Mouse (Mus musculus): ENCODE data around the gene Hspbap1. TPM values are rescaled to one million over a fixed set of nuclear protein-coding genes. Genes with fewer than 3 reads are reported as not detected.

Hspbap1 gene
- polyA plus RNA-seq, 1 experiment from 2014 or later: 18.5 TPM

DNA sequence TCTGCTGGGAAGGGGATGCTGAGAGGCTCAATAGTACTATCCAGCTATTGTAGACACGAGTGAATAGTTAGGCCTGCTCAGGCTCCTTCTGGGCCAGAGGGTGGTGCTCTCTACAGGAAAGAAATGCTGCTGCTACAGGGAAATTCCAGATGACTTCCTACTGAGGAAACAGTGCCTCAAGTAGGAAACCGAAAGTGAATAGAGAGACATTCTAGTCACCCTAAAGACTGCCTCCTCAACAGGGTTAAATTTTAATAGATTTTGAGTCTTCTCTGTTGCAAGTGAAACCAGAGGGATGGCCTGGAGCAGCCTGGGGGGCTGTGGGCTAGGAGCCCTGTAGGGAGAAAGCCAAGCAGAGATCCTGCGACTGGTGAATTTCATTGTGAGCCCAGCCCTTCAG, 99.0 kb downstream of the Hspbap1 start:
- no peak for ATAC-seq (ENCODE audit: low FRiP score, low TSS enrichment)
- Histone ChIP-seq H3K27ac (ENCODE audit: low read depth, low read length) (no peak overlapping the region), H3K4me1 (ENCODE audit: control insufficient read depth, insufficient read depth, low read length) (no peaks in the 10 kb centered on the region), H3K4me3 (ENCODE audit: low read length) (no peak overlapping the region), H3K27me3 (ENCODE audit: control insufficient read depth, insufficient read depth, low read length) (peaks cover 26% of the 10 kb centered on the region), H3K4me2 (replicated peaks; ENCODE audit: low read depth, low read length) (0 out of 2 replicates have a peak overlapping the region, but pooled peaks have one; percentile 8), H3K9me3 (ENCODE audit: control insufficient read depth, low read length) (no peaks in the 10 kb centered on the region), H3K36me3 (ENCODE audit: control insufficient read depth, insufficient read depth, low read length) (no peaks in the 10 kb centered on the region), H3K9ac (ENCODE audit: low read depth, low read length) (no peak overlapping the region)
- 39% methylated on average over 3 of the region's 3 CpGs for WGBS

DNA sequence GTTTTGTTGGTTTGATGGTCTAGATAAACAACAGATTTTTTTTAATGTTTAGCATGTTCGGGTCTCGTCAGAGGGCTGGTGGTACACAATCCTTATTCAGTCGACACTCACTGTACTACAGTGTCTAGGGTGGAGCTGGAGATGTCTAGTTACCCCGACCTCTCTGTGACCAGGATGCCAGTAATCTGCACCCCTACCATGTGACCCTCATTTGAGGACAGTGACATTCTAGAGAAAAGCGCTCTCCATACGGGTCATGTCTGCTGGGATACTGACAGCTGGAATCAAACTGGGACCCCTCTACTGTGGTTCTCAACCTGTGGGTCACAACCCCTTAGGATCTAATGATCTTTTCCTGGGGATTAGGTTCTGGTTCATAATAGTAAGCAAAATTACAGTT, 99.5 kb downstream of the Hspbap1 start:
- Histone ChIP-seq H3K27ac (ENCODE audit: low read depth, low read length) (no peak overlapping the region), H3K9ac (ENCODE audit: low read depth, low read length) (no peak overlapping the region), H3K4me3 (ENCODE audit: low read length) (no peak overlapping the region), H3K9me3 (ENCODE audit: control insufficient read depth, low read length) (no peaks in the 10 kb centered on the region), H3K4me2 (replicated peaks; ENCODE audit: low read depth, low read length) (peak overlapping the region; percentile 8; the same call in 1 of the 2 replicates), H3K4me1 (ENCODE audit: control insufficient read depth, insufficient read depth, low read length) (no peaks in the 10 kb centered on the region), H3K27me3 (ENCODE audit: control insufficient read depth, insufficient read depth, low read length) (peaks cover 26% of the 10 kb centered on the region), H3K36me3 (ENCODE audit: control insufficient read depth, insufficient read depth, low read length) (no peaks in the 10 kb centered on the region)
- ATAC-seq (ENCODE audit: low FRiP score, low TSS enrichment): no peak
- 74% methylated on average over 6 of the region's 6 CpGs for WGBS

DNA sequence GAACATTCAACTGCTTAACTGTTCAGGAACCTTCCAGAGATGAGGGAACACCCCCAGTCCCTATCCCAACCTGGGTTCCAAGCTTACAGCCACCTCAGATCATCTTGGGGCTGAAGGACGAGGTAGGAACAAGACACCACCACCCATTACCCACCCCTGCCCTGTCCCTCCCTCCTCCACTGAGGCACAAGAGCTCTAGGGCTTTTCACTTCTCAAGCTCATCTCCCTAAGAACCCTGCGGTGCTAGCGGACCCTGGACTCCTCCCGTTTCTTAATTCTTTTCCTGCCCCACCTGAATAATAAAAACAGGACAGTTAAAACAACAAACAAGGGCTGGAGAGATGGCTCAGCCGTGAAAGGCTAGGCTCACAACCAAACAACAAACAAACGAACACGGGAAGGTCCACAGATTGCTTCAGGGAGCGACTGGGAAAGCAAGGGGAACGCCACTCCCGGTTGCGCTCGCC, 100.4 kb downstream of the Hspbap1 start:
- Histone ChIP-seq H3K27ac (ENCODE audit: low read depth, low read length) (no peak overlapping the region), H3K4me2 (replicated peaks; ENCODE audit: low read depth, low read length) (peak overlapping the region; percentile 97), H3K4me1 (ENCODE audit: control insufficient read depth, insufficient read depth, low read length) (no peaks in the 10 kb centered on the region), H3K9ac (ENCODE audit: low read depth, low read length) (peak overlapping the region; percentile 65), H3K9me3 (ENCODE audit: control insufficient read depth, low read length) (no peaks in the 10 kb centered on the region), H3K27me3 (ENCODE audit: control insufficient read depth, insufficient read depth, low read length) (peaks cover 26% of the 10 kb centered on the region), H3K36me3 (ENCODE audit: control insufficient read depth, insufficient read depth, low read length) (no peaks in the 10 kb centered on the region), H3K4me3 (ENCODE audit: low read length) (peak overlapping the region; percentile 71)
- peak; percentile 25; the same call in 1 of the 2 replicates for ATAC-seq (ENCODE audit: low FRiP score, low TSS enrichment)
- 3% methylated on average over 12 of the region's 12 CpGs for WGBS

DNA sequence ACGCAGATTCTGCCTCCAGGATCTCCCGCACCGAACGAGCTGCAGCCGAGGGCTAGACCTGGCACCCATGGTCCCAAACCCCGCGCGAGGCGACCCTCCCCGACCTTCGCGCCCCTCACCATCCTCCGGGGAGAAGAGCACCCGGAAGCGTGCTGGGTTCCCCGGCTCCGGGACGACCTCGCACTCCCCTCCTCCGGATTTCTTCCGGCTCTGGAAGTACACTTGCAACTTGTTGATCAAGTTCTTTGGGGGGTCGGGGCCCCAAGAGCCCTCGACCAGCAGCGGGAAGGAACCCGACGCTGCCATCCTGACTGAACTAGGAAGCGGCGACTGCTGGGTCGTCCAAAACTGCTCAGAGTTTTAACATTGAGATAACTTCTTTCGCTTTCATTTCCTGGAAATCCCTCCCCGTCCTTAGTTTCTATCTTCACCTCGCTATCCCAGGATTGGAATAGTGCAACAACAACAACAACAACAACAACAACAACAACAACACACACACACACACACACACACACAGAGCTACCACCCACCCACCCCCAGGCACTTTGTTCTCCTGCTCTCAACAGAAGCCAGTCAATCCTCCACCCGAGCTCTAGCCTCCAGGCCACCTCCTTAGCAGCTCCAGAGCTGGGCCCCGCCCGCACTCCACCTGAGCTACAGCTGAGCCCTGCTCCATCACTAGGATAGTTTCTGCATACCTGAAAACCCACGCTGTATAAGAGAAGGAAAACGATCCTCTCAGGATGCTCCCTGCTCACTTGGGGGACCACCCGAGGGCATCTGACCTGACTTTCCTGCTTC, 101.1 kb downstream of the Hspbap1 start, which contains the start of gene Parp14:
Gene Parp14 (minus strand): TSS at position 497 of the 804 bp plus-strand sequence.
- Histone ChIP-seq H3K27ac (ENCODE audit: low read depth, low read length) (no peak within 1 kb of the TSS), H3K4me3 (ENCODE audit: low read length) (peak within 1 kb of the TSS; percentile 71), H3K4me1 (ENCODE audit: control insufficient read depth, insufficient read depth, low read length) (no peaks in the 10 kb centered on the region), H3K4me2 (replicated peaks; ENCODE audit: low read depth, low read length) (peak within 1 kb of the TSS; percentile 97), H3K9me3 (ENCODE audit: control insufficient read depth, low read length) (no peaks in the 10 kb centered on the region), H3K36me3 (ENCODE audit: control insufficient read depth, insufficient read depth, low read length) (no peaks in the 10 kb centered on the region), H3K27me3 (ENCODE audit: control insufficient read depth, insufficient read depth, low read length) (peaks cover 26% of the 10 kb centered on the region), H3K9ac (ENCODE audit: low read depth, low read length) (peak within 1 kb of the TSS; percentile 65)
- under 1% methylated on average over 38 of the region's 38 CpGs for WGBS
- ATAC-seq (ENCODE audit: low FRiP score, low TSS enrichment): peak; percentile 63; the same call in 1 of the 2 replicates

DNA sequence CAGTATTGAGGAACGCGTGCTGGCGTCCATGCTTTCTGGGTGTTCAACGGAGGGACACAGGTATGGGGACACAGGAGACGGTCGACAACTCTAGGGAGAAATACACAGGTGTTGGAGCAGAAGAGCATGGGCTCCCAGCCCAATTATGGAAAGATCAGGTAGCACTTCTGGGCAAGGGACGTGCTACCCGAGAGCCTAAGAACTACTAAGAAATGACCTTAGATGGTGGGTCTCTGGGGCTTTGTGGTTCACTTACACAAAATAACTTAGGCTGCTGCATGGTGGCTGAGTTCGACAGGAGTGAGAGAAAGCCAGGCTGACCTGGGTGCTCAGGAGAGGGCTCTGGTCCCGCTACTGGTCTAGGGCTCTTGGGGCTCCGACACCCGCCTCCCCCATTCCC, 101.7 kb downstream of the Hspbap1 start:
- no peaks in the 10 kb centered on the region for H3K36me3 ChIP-seq (ENCODE audit: control insufficient read depth, insufficient read depth, low read length)
- no peak overlapping the region for H3K27ac ChIP-seq (ENCODE audit: low read depth, low read length)
- WGBS: 21% methylated on average over 12 of the region's 12 CpGs
- H3K9me3 ChIP-seq (ENCODE audit: control insufficient read depth, low read length): no peaks in the 10 kb centered on the region
- no peak for ATAC-seq (ENCODE audit: low FRiP score, low TSS enrichment)
- peak overlapping the region; percentile 97 for H3K4me2 ChIP-seq (replicated peaks; ENCODE audit: low read depth, low read length)
- no peak overlapping the region for H3K9ac ChIP-seq (ENCODE audit: low read depth, low read length)
- peaks cover 26% of the 10 kb centered on the region for H3K27me3 ChIP-seq (ENCODE audit: control insufficient read depth, insufficient read depth, low read length)
- peak overlapping the region; percentile 71; the same call in 1 of the 2 replicates for H3K4me3 ChIP-seq (ENCODE audit: low read length)
- H3K4me1 ChIP-seq (ENCODE audit: control insufficient read depth, insufficient read depth, low read length): no peaks in the 10 kb centered on the region

DNA sequence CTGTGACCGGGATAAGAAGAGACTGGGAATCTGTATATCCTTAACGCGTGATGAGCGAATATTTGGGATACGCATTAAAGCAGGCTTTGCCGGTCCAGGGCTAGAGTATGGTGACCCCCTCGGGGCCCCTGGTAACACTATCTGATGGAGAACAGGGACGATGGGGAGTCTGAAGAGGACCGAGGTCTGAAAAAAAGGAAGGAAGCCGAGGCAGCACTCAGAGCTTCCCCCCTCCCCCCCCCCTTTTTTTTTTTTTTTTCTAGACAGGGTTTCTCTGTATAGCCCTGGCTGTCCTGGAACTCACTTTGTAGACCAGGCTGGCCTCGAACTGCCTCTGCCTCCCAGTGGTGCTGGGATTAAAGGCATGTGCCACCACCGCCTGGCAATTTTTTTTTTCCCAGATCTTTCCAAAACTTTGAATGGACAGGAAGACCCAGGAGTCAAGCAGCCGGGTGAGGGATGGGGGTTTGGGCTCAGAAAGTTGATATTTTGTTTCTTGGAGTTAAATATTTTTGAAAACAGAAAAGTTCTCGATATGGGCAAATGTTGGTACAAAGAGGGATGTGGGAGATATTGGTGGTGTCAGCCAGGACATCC, 102.3 kb downstream of the Hspbap1 start:
- no peaks in the 10 kb centered on the region for H3K9me3 ChIP-seq (ENCODE audit: control insufficient read depth, low read length)
- H3K36me3 ChIP-seq (ENCODE audit: control insufficient read depth, insufficient read depth, low read length): no peaks in the 10 kb centered on the region
- no peak overlapping the region for H3K4me2 ChIP-seq (replicated peaks; ENCODE audit: low read depth, low read length)
- ATAC-seq (ENCODE audit: low FRiP score, low TSS enrichment): no peak
- H3K4me1 ChIP-seq (ENCODE audit: control insufficient read depth, insufficient read depth, low read length): no peaks in the 10 kb centered on the region
- no peak overlapping the region for H3K4me3 ChIP-seq (ENCODE audit: low read length)
- WGBS: 38% methylated on average over 14 of the region's 14 CpGs
- H3K27ac ChIP-seq (ENCODE audit: low read depth, low read length): no peak overlapping the region
- H3K27me3 ChIP-seq (ENCODE audit: control insufficient read depth, insufficient read depth, low read length): peaks cover 26% of the 10 kb centered on the region
- no peak overlapping the region for H3K9ac ChIP-seq (ENCODE audit: low read depth, low read length)

- Histone ChIP-seq H3K9ac (ENCODE audit: low read depth, low read length) (no peak overlapping the region), H3K36me3 (ENCODE audit: control insufficient read depth, insufficient read depth, low read length) (no peaks in the 10 kb centered on the region), H3K9me3 (ENCODE audit: control insufficient read depth, low read length) (no peaks in the 10 kb centered on the region), H3K27ac (ENCODE audit: low read depth, low read length) (no peak overlapping the region), H3K27me3 (ENCODE audit: control insufficient read depth, insufficient read depth, low read length) (peaks cover 26% of the 10 kb centered on the region), H3K4me1 (ENCODE audit: control insufficient read depth, insufficient read depth, low read length) (no peaks in the 10 kb centered on the region), H3K4me3 (ENCODE audit: low read length) (no peak overlapping the region), H3K4me2 (replicated peaks; ENCODE audit: low read depth, low read length) (no peak overlapping the region)
- no peak for ATAC-seq (ENCODE audit: low FRiP score, low TSS enrichment)
- WGBS: 34% methylated on average over 3 of the region's 3 CpGs
Measured at GRCm38 (mm10) chr16:35874416-35874815, 104.2 kb downstream of the Hspbap1 start.

Data from kidney, embryonic 14.5 days (tissue).